Mouse (Mus musculus) heart, embryonic 16.5 days (tissue): ENCODE results near the gene Bap1. TPM values are rescaled to one million over a fixed set of nuclear protein-coding genes. Genes with fewer than 3 reads are reported as not detected.
A peak's percentile ranks its signal among the peaks of the same experiment; 100 is the strongest.

ENCODE experiments used
- ATAC-seq: fragments of 200-750 bp; cut with Nextera tagmentation; replicated peaks from 2 replicates; pipeline ENCODE4 v1.8.0; 2017; ENCODE audit warnings: moderate number of reproducible peaks; ENCODE audit not compliant: insufficient read depth, low FRiP score; ENCODE audit errors: extremely low read depth
- H3K27ac ChIP-seq: fragments of 300-500 bp; sonication (generic); 2 replicates; pipeline ENCODE4 v1.5.1; 2014; ENCODE audit warnings: mild to moderate bottlenecking, low read length, control low read depth, moderate library complexity
- H3K27me3 ChIP-seq: fragments of 300-500 bp; sonication (generic); 2 replicates; pipeline ENCODE4 v1.6.1; 2014; ENCODE audit warnings: low read length, mixed read lengths; ENCODE audit not compliant: control insufficient read depth, insufficient read depth
- H3K36me3 ChIP-seq: fragments of 300-500 bp; sonication (generic); 2 replicates; pipeline ENCODE4 v1.6.1; 2014; ENCODE audit not compliant: control insufficient read depth, insufficient read depth
- H3K4me1 ChIP-seq: fragments of 300-500 bp; sonication (generic); 2 replicates; pipeline ENCODE4 v1.6.1; 2014; ENCODE audit warnings: low read length, mixed read lengths; ENCODE audit not compliant: control insufficient read depth, insufficient read depth
- H3K4me2 ChIP-seq: fragments of 300-500 bp; sonication (generic); 2 replicates; pipeline ENCODE4 v1.6.1; 2014; ENCODE audit warnings: low read depth, mild to moderate bottlenecking, control low read depth, low read length
- H3K4me3 ChIP-seq: fragments of 300-500 bp; sonication (generic); 2 replicates; pipeline ENCODE4 v1.5.1; 2014; ENCODE audit warnings: mild to moderate bottlenecking, control low read depth, low read length
- H3K9ac ChIP-seq: fragments of 300-500 bp; sonication (generic); 2 replicates; pipeline ENCODE4 v1.6.1; 2014; ENCODE audit warnings: low read length, control low read depth
- H3K9me3 ChIP-seq: fragments of 300-500 bp; sonication (generic); replicated peaks from 2 replicates; pipeline ENCODE4 v1.6.1; 2016; ENCODE audit warnings: low read length; ENCODE audit not compliant: control insufficient read depth
- WGBS: fragments of 180-500 bp; shearing (Covaris S2); extraction: QIAGEN DNeasy Blood & Tissue Kit; methylation state at CpG from one replicate; pipeline ENCODE4 v1.1.7; 2014; 5-methylcytosine and 5-hydroxymethylcytosine counted together
- polyA plus RNA-seq: library from polyadenylated mRNA; unstranded; fragments of >200 nt; fragmentation: Nextera tagmentation; extraction: Ambion mirVana; gene quantifications from 2 replicates; pipeline ENCODE4 v1.2.1, GENCODE M21; 2015

Gene Bap1
- polyA plus RNA-seq, 1 experiment from 2014 or later, result 54.5 TPM

- peak overlapping the region; percentile 65 for H3K4me2 ChIP-seq
- ATAC-seq, result peak; percentile 67
- no peak overlapping the region for H3K27ac ChIP-seq
- no peaks in the 10 kb centered on the region for H3K27me3 ChIP-seq
- peak overlapping the region; percentile 38 for H3K4me3 ChIP-seq
- no peaks in the 10 kb centered on the region for H3K36me3 ChIP-seq
- H3K9me3 ChIP-seq, result no peaks in the 10 kb centered on the region
- WGBS, result 16% methylated on average over 28 of the region's 28 CpGs
- peak overlapping the region; percentile 54 for H3K9ac ChIP-seq
- H3K4me1 ChIP-seq, result no peaks in the 10 kb centered on the region
Measured at GRCm38 (mm10) chr14:31269456-31270100, 18.3 kb downstream of the Bap1 start.

- H3K4me2 ChIP-seq, result no peak overlapping the region
- no peaks in the 10 kb centered on the region for H3K36me3 ChIP-seq
- no peak overlapping the region for H3K4me3 ChIP-seq
- ATAC-seq, result no peak
- H3K27ac ChIP-seq, result no peak overlapping the region
- no peaks in the 10 kb centered on the region for H3K4me1 ChIP-seq
- H3K9ac ChIP-seq, result no peak overlapping the region
- no peaks in the 10 kb centered on the region for H3K9me3 ChIP-seq
- 83% methylated on average over 6 of the region's 6 CpGs for whole genome bisulfite sequencing
- H3K27me3 ChIP-seq, result no peaks in the 10 kb centered on the region
Measured at GRCm38 (mm10) chr14:31271121-31271520, 19.9 kb downstream of the Bap1 start.

GRCm38 (mm10) chr14:31272164-31272563, 20.9 kb downstream of the Bap1 start:
- H3K9ac ChIP-seq, result no peak overlapping the region
- H3K27ac ChIP-seq, result no peak overlapping the region
- ATAC-seq, result no peak
- H3K4me2 ChIP-seq, result no peak overlapping the region
- H3K9me3 ChIP-seq, result no peaks in the 10 kb centered on the region
- 23% methylated on average over 7 of the region's 7 CpGs for WGBS
- no peak overlapping the region for H3K4me3 ChIP-seq
- no peaks in the 10 kb centered on the region for H3K27me3 ChIP-seq
- no peaks in the 10 kb centered on the region for H3K4me1 ChIP-seq
- H3K36me3 ChIP-seq, result no peaks in the 10 kb centered on the region

GRCm38 (mm10) chr14:31285728-31286127, 34.5 kb downstream of the Bap1 start:
- ATAC-seq, result no peak
- no peak overlapping the region for H3K27ac ChIP-seq
- H3K9ac ChIP-seq, result no peak overlapping the region
- no peaks in the 10 kb centered on the region for H3K9me3 ChIP-seq
- WGBS, result 73% methylated on average over 8 of the region's 8 CpGs
- H3K36me3 ChIP-seq, result no peaks in the 10 kb centered on the region
- H3K4me1 ChIP-seq, result no peaks in the 10 kb centered on the region
- no peaks in the 10 kb centered on the region for H3K27me3 ChIP-seq
- H3K4me2 ChIP-seq, result no peak overlapping the region
- no peak overlapping the region for H3K4me3 ChIP-seq

Other genes with a start within 250 kb of the Bap1 start
- 337 and 339 TPM in 2 replicates for gene Spcs1, start 249.8 kb upstream of the Bap1 start, polyA plus RNA-seq
- 97.9 and 98.3 TPM in 2 replicates for gene Pbrm1, start 232.3 kb upstream of the Bap1 start, polyA plus RNA-seq
- 53.1 and 63.0 TPM in 2 replicates for gene Gnl3, start 232.3 kb upstream of the Bap1 start, polyA plus RNA-seq
- gene Smim4, start 122.5 kb upstream of the Bap1 start, polyA plus RNA-seq, result 90.4 and 95.8 TPM in 2 replicates
- gene Nt5dc2, start 120.4 kb upstream of the Bap1 start, polyA plus RNA-seq, result 288 and 319 TPM in 2 replicates
- gene Stab1, start 82.8 kb upstream of the Bap1 start, polyA plus RNA-seq, result 36.6 and 43.8 TPM in 2 replicates
- gene Tnnc1, start 43.1 kb upstream of the Bap1 start, polyA plus RNA-seq, result 4,861 and 5,105 TPM in 2 replicates
- 331 and 376 TPM in 2 replicates for gene Nisch, start 34.5 kb upstream of the Bap1 start, polyA plus RNA-seq
- gene Sema3g, start 33.6 kb upstream of the Bap1 start, polyA plus RNA-seq, result 0.97 TPM in 2 replicates
- gene Phf7, start 133 bp upstream of the Bap1 start, polyA plus RNA-seq, result 9.5 TPM in 2 replicates
- 0.54 and 0.92 TPM in 2 replicates for gene Dnah1, start 72.4 kb downstream of the Bap1 start, polyA plus RNA-seq
- gene Capn7, start 85.2 kb downstream of the Bap1 start, polyA plus RNA-seq, result 40.3 and 41.9 TPM in 2 replicates
- 25.8 and 26.4 TPM in 2 replicates for gene Sh3bp5, start 184.6 kb downstream of the Bap1 start, polyA plus RNA-seq
- gene Eaf1, start 242.9 kb downstream of the Bap1 start, polyA plus RNA-seq, result 13.0 and 14.7 TPM in 2 replicates
- gene Mettl6, start 243.6 kb downstream of the Bap1 start, polyA plus RNA-seq, result 41.1 and 47.3 TPM in 2 replicates